Mouse (Mus musculus) layer of hippocampus, postnatal 14 days (tissue): ENCODE measurements around the gene Fbxl18. TPM values are rescaled to one million over a fixed set of nuclear protein-coding genes. Genes with fewer than 3 reads are reported as not detected.
"Not testable (repeated sequence)": the region's sequence is repeated elsewhere in the genome, so short reads cannot be mapped to it uniquely, and the experiment has no call there.

Source experiments
- DNase-seq, 2 experiments: peaks; one replicate each; pipeline ENCODE4 v3.0.0; 2021 to 2022; ENCODE audit warnings: low spot score in 2 of 2, mixed read lengths in 1 of 2
- total RNA-seq, 2 experiments: library from RNA; stranded (reverse); gene quantifications; 2 replicates each; pipeline ENCODE4 v1.2.3; 2021

Fbxl18 gene
- total RNA-seq, 2 experiments from 2014 or later, result 43.1 to 46.7 TPM

GRCm38 (mm10) chr5:142874791-142875512 is 20.3 kb downstream of the Fbxl18 start:
- no peak for DNase-seq

- DNase-seq, result no peak
These were observed 21.5 kb downstream of the Fbxl18 start for GRCm38 (mm10) chr5:142873718-142874117.

DNA sequence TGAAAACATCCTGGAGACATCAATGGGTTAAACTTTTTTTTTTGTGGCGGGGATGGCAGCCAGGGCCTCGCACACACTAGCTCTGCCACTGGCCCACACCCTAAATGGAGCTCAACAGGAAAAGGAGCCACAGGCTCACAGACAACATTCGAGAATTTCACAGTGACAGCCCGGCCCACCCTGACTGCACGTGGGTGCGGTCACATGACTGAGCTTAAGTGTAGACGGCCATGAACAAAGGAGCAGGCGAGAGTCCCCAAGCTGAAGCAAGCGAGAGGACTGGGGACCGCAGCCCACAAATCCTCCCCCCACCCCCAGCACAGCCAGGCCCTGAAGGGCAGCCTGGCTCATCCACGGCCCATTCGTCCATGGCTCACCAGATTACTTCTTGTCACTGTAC is 23.5 kb downstream of the Fbxl18 start:
- no peak for DNase-seq

DNA sequence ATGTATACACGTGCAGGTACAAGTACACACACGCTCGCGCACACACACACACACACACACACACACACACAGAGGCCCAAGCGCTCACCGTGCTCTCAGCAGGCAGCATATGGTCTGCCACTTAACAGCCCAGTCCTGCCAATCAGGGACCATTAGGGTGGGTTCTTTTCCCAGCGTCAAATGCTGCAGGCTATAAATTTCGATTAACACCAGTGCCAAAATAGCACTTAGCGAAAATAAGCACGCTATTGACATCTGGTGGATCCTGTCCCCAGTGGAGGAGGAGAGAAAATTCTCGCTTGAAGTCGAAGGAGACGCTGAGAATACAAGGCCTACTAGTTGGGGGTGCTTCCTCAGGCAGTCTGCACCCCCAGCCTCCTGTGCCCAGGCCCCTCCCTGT is 25.8 kb downstream of the Fbxl18 start:
- DNase-seq, result peak in 1 of 2 experiments; percentile 30

GRCm38 (mm10) chr5:142857763-142858229 is 37.4 kb downstream of the Fbxl18 start:
- DNase-seq, result peak; percentile 86 to 94

GRCm38 (mm10) chr5:142856408-142856807 is 38.8 kb downstream of the Fbxl18 start:
- DNase-seq, result no peak

DNA sequence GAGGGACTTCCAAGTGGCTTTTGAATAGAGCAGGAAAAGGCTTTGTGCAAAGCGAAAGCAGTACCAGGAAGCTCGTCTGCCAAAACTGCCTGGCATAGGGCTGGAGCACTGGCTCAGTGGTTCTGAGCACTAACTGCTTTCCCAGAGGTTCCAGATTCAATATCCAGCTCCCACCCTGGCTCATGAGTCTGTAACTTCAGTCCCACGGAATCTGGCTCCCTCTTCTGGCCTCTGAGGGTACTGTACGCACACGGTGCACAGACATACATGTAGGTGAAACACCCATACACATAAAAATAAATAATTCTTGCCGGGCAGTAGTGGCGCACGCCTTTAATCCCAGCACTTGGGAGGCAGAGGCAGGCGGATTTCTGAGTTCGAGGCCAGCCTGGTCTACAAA is 40.3 kb downstream of the Fbxl18 start:
- peak; percentile 76 to 87 for DNase-seq

GRCm38 (mm10) chr5:142853585-142853984 is 41.6 kb downstream of the Fbxl18 start:
- DNase-seq, result no peak

DNA sequence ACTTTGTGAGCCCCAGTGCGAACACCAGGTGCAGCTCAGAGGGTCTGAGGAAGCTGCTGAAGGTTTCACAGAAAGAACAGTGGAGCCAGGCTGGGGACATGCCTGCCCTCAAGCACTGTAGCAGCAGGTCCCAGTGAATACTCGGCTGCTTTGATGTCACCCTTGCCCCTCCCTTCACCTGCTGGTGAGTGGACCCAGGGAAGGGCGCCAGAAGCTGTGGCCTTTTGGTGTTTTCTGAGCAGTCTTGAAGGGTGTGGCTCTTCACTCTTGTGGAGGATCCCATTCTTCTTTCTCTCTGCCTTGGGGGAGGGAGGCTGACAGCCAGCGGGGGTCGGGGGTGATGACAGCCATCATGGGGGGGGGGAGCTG is 43.6 kb downstream of the Fbxl18 start:
- no peak for DNase-seq

- no peak for DNase-seq
These were observed 44.1 kb downstream of the Fbxl18 start for GRCm38 (mm10) chr5:142850916-142851680.

DNA sequence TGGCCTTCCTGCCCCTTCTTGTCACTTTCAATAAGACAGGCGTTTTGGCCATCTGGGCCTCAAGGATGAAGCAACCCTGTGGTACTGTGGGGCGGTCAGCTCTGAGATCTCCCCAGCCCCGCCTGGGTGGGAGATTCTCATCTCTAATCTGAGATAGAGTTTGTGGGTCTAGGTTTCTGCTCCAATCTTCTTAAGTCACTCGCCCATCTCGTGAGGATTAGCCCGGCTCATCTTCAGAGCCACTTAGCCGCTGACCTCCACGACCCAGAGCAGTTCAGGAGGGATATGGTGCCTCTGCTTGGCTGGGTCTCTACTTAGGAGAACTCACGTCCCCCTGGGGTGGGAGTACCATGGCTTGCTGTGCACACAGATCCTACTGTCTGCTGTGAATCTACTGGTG is 44.7 kb downstream of the Fbxl18 start:
- no peak for DNase-seq

DNA sequence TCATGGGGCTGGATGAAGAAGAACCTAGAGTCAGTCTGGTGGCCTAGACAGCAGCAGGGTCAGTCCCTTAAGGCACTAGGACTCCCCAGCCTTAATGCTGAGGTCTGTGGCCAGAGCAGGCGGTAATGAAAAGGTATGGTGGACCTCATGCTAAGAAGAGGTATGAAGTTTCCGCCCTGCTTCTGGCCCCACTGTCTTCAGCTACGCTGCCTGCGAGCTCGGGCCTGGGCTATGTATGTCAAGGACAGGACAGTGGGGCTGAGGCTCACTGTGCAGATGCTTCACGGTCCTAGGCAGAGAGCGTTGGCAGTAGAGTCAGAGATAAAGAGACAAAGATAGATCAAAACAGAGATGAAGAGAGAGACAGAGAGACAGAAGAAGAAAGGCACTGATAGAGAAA is 46.3 kb downstream of the Fbxl18 start:
- no peak for DNase-seq

- no peak for DNase-seq
These were observed 47.1 kb downstream of the Fbxl18 start for GRCm38 (mm10) chr5:142848149-142848548.

- DNase-seq, result no peak
These were observed 50.8 kb downstream of the Fbxl18 start for GRCm38 (mm10) chr5:142844467-142844866.

- no peak for DNase-seq
These were observed 53.0 kb downstream of the Fbxl18 start for GRCm38 (mm10) chr5:142842137-142842642.

DNA sequence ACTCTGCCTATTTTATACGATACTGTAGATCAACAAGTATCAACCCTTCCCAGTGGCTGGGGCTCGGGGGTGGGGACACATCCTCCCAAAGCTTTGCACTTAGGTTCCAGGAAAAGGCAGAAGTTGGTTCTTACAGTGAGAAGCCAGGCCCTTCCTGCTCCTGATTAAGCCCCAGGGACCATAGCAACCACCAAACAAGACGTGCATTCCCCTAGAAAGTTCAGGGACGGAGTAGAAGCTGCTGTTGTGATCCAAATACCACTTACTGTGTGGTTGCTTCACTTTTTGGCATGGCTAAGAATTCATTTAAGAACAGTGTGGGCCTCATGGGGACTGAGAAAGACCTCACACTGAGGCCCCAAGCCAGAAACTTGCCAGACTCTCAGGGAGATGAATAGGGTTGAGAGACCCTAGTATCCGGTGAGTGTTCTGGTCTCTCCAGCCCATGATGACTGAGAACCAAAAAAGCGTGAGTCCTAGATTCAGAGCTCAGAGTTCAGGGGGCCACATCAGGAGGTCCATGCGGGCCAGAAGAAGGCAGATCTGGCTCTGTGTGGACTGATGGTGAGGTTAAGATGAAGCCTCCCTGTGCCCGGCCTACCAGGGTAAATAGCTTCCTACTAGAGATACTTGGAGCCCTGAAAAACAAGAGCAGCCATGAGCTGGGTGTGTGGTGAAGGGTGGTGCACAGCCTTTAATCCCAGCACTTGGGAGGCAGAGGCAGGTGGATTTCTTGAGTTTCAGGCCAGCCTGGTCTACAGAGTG is 53.7 kb downstream of the Fbxl18 start:
- DNase-seq, result no peak

- not testable (repeated sequence) for DNase-seq
These were observed 57.8 kb downstream of the Fbxl18 start for GRCm38 (mm10) chr5:142837427-142837826.

DNA sequence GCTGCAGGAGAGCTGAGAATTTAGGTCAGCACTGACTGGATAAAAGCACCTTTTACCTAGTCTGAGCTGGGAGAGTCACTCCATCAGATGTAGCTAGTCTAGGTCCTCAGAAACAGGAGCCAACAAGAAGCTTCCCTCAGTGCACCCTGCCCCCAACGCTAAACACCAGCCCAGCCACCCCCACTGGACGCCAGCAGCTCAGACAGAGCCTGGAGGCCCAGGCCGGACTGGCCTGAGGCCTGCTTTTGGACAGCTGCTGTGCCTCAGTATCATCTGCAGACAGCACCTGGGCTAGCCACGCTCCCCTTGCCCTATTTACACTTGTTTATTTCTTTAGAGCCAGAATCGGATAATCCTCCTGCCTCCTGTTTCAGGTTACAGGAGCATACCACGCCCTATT is 58.3 kb downstream of the Fbxl18 start:
- no peak for DNase-seq

DNA sequence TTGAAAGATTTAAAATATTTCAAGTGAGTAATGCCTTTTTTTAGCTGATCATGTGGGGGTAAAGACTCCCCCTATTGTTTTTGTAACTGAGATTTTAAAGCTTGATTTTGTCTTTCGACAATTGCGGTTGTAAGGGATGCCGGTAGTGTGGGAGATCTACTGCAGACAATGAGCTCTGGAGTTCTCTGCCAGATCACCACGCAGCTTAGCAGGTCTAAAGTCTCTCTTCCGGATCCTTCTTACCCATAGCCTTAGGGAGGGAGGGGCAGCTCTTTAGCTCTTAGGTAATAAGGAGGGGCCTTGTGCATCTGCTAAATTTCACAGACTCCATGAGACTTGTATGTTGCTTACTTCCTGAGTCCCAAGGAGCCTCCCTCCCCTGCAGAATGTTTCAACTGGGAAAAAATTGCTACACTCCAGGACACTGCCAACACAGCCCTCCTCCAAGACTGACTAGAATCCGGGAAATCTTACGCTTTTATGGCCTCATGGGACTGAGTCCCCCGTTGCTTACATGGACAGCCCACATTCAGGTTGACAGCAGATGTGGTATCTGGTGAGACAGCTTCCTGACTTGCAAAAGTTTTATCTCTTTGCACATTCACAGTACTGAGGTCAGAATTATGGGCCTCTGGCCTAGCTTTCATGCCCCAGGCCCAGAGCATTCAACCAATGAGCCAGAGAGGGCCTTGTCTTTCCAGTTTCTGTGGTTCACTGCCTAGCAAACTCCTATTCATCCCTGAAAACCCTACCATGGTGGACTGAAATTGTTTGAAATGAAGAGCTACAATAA is 61.4 kb downstream of the Fbxl18 start:
- DNase-seq, result no peak

GRCm38 (mm10) chr5:142826131-142826530 is 69.1 kb downstream of the Fbxl18 start:
- DNase-seq, result no peak

- DNase-seq, result no peak
These were observed 69.6 kb downstream of the Fbxl18 start for GRCm38 (mm10) chr5:142825665-142826064.
